In genomic region chr10:121305441-121305840, GRCm38 (mm10) we compare ENCODE assay signal across 8 mouse cellular contexts. TPM values are rescaled to one million over a fixed set of nuclear protein-coding genes. Genes with fewer than 3 reads are reported as not detected.
DNase-seq lines count a peak whose midpoint lies in the region; ATAC-seq and TF ChIP-seq lines count a peak whose summit lies in the region.

No protein-coding gene starts in this region.

- no peaks in the 10 kb centered on the region for H3K9me3 ChIP-seq in heart, embryonic 11.5 days (replicated peaks; ENCODE audit: control insufficient read depth, low read length)
- no peaks in the 10 kb centered on the region for H3K9me3 ChIP-seq in embryonic facial prominence, embryonic 10.5 days
- no peaks in the 10 kb centered on the region for H3K9me3 ChIP-seq in liver, embryonic 16.5 days (replicated peaks; ENCODE audit: control insufficient read depth, low read length)

- H3K27me3 ChIP-seq in heart, embryonic 11.5 days (ENCODE audit: control insufficient read depth, insufficient read depth, low read length) = peaks cover 25% of the 10 kb centered on the region
- H3K27me3 ChIP-seq in embryonic facial prominence, embryonic 10.5 days (replicated peaks; ENCODE audit: low read depth, poor library complexity, severe bottlenecking) = peaks cover 39% of the 10 kb centered on the region
- H3K27me3 ChIP-seq in liver, embryonic 16.5 days (ENCODE audit: control insufficient read depth, insufficient read depth, low read depth, low read length) = peaks cover 12% of the 10 kb centered on the region
- no peaks in the 10 kb centered on the region for H3K27me3 ChIP-seq in cerebellum, adult 2 months (ENCODE audit: control insufficient read depth, insufficient read depth, low read length)

- no peak overlapping the region for H3K27ac ChIP-seq in heart, embryonic 11.5 days (ENCODE audit: low read depth, low read length)
- H3K27ac ChIP-seq in embryonic facial prominence, embryonic 10.5 days (replicated peaks) = no peak overlapping the region
- H3K27ac ChIP-seq in liver, embryonic 16.5 days (ENCODE audit: low read length) = no peak overlapping the region
- H3K27ac ChIP-seq in cerebellum, adult 2 months (ENCODE audit: insufficient read depth, low read length) = no peak overlapping the region

- no peak overlapping the region for H3K9ac ChIP-seq in heart, embryonic 11.5 days (ENCODE audit: low read depth, low read length)
- H3K9ac ChIP-seq in liver, embryonic 16.5 days (ENCODE audit: low read depth, low read length) = no peak overlapping the region

- ATAC-seq in heart, embryonic 11.5 days (replicated peaks; ENCODE audit: insufficient number of reproducible peaks, low FRiP score, low TSS enrichment) = no peak
- peak; percentile 51; the same call in 1 of the 2 replicates for ATAC-seq in liver, embryonic 16.5 days (ENCODE audit: low read depth)

- peak; percentile 21 to 25 for DNase-seq in heart, adult 9 months (ENCODE audit: low spot score in 2 of 2)
- DNase-seq in CD4-positive helper T cell, adult 2 months (ENCODE audit: low read depth, low spot score) = peak; percentile 28
- peak; percentile 56 for DNase-seq in embryonic facial prominence, embryonic 10.5 days (ENCODE audit: low spot score)
- DNase-seq in thymus, postnatal 25 days = peak; percentile 32
- no peak for DNase-seq in cerebellum, adult 2 months
- DNase-seq in urinary bladder, adult 18-20 months (ENCODE audit: low spot score in 2 of 2) = no peak

- no peak for TF ChIP-seq POLR2A in cerebellum, adult 2 months (IDR thresholded peaks at IDR 0.05; ENCODE audit: borderline replicate concordance, insufficient read depth, low read length)

- H3K4me1 ChIP-seq in heart, embryonic 11.5 days (ENCODE audit: control insufficient read depth, insufficient read depth, low read length) = peaks cover 7% of the 10 kb centered on the region
- peaks cover 25% of the 10 kb centered on the region for H3K4me1 ChIP-seq in embryonic facial prominence, embryonic 10.5 days
- no peaks in the 10 kb centered on the region; the same call in 1 of the 2 replicates for H3K4me1 ChIP-seq in liver, embryonic 16.5 days (ENCODE audit: control insufficient read depth, low read depth, low read length)
- no peaks in the 10 kb centered on the region; the same call in 1 of the 2 replicates for H3K4me1 ChIP-seq in cerebellum, adult 2 months (ENCODE audit: control insufficient read depth, insufficient read depth, low read length)

- H3K4me2 ChIP-seq in heart, embryonic 11.5 days = no peak overlapping the region
- H3K4me2 ChIP-seq in liver, embryonic 16.5 days (ENCODE audit: low read depth, low read length) = no peak overlapping the region

- no peak for TF ChIP-seq CTCF in cerebellum, adult 2 months (IDR thresholded peaks at IDR 0.05; ENCODE audit: borderline replicate concordance, insufficient read depth, low read depth, low read length)

- WGBS in heart, embryonic 11.5 days (ENCODE audit: insufficient replicate concordance) = 27% methylated on average over 5 of the region's 5 CpGs
- 27% methylated on average over 5 of the region's 5 CpGs for WGBS in embryonic facial prominence, embryonic 10.5 days
- WGBS in liver, embryonic 16.5 days (ENCODE audit: insufficient replicate concordance) = 21% methylated on average over 5 of the region's 5 CpGs
- 43% methylated on average over 5 of the region's 5 CpGs for WGBS in cerebellum, adult 2 months

- H3K4me3 ChIP-seq in heart, embryonic 11.5 days (ENCODE audit: low read depth, low read length) = no peak overlapping the region
- no peak overlapping the region for H3K4me3 ChIP-seq in embryonic facial prominence, embryonic 10.5 days
- no peak overlapping the region for H3K4me3 ChIP-seq in liver, embryonic 16.5 days (ENCODE audit: low read depth, low read length)
- no peak overlapping the region for H3K4me3 ChIP-seq in cerebellum, adult 2 months (replicated peaks; ENCODE audit: insufficient read depth, low read depth, low read length)

- no peaks in the 10 kb centered on the region for H3K36me3 ChIP-seq in heart, embryonic 11.5 days (ENCODE audit: control insufficient read depth, insufficient read depth, low read length)
- H3K36me3 ChIP-seq in embryonic facial prominence, embryonic 10.5 days (replicated peaks) = no peaks in the 10 kb centered on the region
- H3K36me3 ChIP-seq in liver, embryonic 16.5 days (ENCODE audit: control insufficient read depth, insufficient read depth) = no peaks in the 10 kb centered on the region

RNA-seq across cellular contexts. Expression of gene Tbc1d30, which starts 45.6 kb away (rescaled TPM):
- polyA plus RNA-seq in heart, embryonic 11.5 days (2014; fragmentation: Nextera tagmentation; extraction: Ambion mirVana) = 1.1 and 1.5 TPM in 2 replicates
- polyA plus RNA-seq in embryonic facial prominence, embryonic 10.5 days (2016; fragmentation: Nextera tagmentation; extraction: Ambion mirVana) = 1.8 and 2.3 TPM in 2 replicates
- polyA plus RNA-seq in liver, embryonic 16.5 days (2015; fragmentation: Nextera tagmentation; extraction: Ambion mirVana) = 0.48 and 0.61 TPM in 2 replicates
- polyA plus RNA-seq in cerebellum, adult 2 months (2012; rRNA removed) = 25.8 and 26.0 TPM in 2 replicates

RNA-seq across cellular contexts. Expression of gene Gns, which starts 59.4 kb away (rescaled TPM):
- polyA plus RNA-seq in heart, embryonic 11.5 days (2014; fragmentation: Nextera tagmentation; extraction: Ambion mirVana) = 33.6 and 38.3 TPM in 2 replicates
- polyA plus RNA-seq in embryonic facial prominence, embryonic 10.5 days (2016; fragmentation: Nextera tagmentation; extraction: Ambion mirVana) = 40.0 and 41.4 TPM in 2 replicates
- polyA plus RNA-seq in liver, embryonic 16.5 days (2015; fragmentation: Nextera tagmentation; extraction: Ambion mirVana) = 18.7 and 22.3 TPM in 2 replicates
- 48.6 and 49.2 TPM in 2 replicates for polyA plus RNA-seq in cerebellum, adult 2 months (2012; rRNA removed)

Comparison
In these comparisons a context has a peak if more than half of its experiments do, and no peak if none do; other contexts are left out.
1. DNase-seq: peak in heart, adult 9 months (2 of 2), CD4-positive helper T cell, adult 2 months (single experiment), embryonic facial prominence, embryonic 10.5 days (single experiment) and thymus, postnatal 25 days (single experiment); none in cerebellum, adult 2 months (0 of 2) and urinary bladder, adult 18-20 months (0 of 2).